Mouse (Mus musculus) hindbrain, embryonic 12.5 days (tissue): Measurements from ENCODE around the gene Atp8a2. TPM values are rescaled to one million over a fixed set of nuclear protein-coding genes. Genes with fewer than 3 reads are reported as not detected.
"Not testable (repeated sequence)": the region's sequence is repeated elsewhere in the genome, so short reads cannot be mapped to it uniquely, and the experiment has no call there.

ENCODE experiments used
- ATAC-seq: fragments of 200-750 bp; cut with Nextera tagmentation; 2 replicates; pipeline ENCODE4 v1.8.0; 2017; ENCODE audit warnings: moderate TSS enrichment; ENCODE audit not compliant: low FRiP score
- H3K27ac ChIP-seq: fragments of 300-500 bp; sonication (generic); 2 replicates; pipeline ENCODE4 v1.5.1; 2016; ENCODE audit warnings: mild to moderate bottlenecking
- H3K27me3 ChIP-seq: fragments of 300-500 bp; sonication (generic); 2 replicates; pipeline ENCODE4 v1.6.1; 2016; ENCODE audit warnings: mild to moderate bottlenecking
- H3K36me3 ChIP-seq: fragments of 300-500 bp; sonication (generic); 2 replicates; pipeline ENCODE4 v1.6.1; 2016; ENCODE audit warnings: mild to moderate bottlenecking
- H3K4me1 ChIP-seq: fragments of 300-500 bp; sonication (generic); 2 replicates; pipeline ENCODE4 v1.6.1; 2016
- H3K4me2 ChIP-seq: fragments of 300-500 bp; sonication (generic); replicated peaks from 2 replicates; pipeline ENCODE4 v1.6.1; 2016; ENCODE audit warnings: mild to moderate bottlenecking
- H3K4me3 ChIP-seq: fragments of 300-500 bp; sonication (generic); 2 replicates; pipeline ENCODE4 v1.5.1; 2016; ENCODE audit warnings: mild to moderate bottlenecking
- H3K9ac ChIP-seq: fragments of 300-500 bp; sonication (generic); 2 replicates; pipeline ENCODE4 v1.6.1; 2016; ENCODE audit warnings: mild to moderate bottlenecking, moderate library complexity
- H3K9me3 ChIP-seq: fragments of 300-500 bp; sonication (generic); replicated peaks from 2 replicates; pipeline ENCODE4 v1.6.1; 2016; ENCODE audit warnings: mild to moderate bottlenecking
- WGBS: fragments of 180-500 bp; shearing (Covaris S2); methylation state at CpG from one replicate; pipeline ENCODE4 v1.1.7; 2016; 5-methylcytosine and 5-hydroxymethylcytosine counted together
- polyA plus RNA-seq: library from polyadenylated mRNA; unstranded; fragments of >200 nt; fragmentation: Nextera tagmentation; extraction: Ambion mirVana; gene quantifications from 2 replicates; pipeline ENCODE4 v1.2.1, GENCODE M21; 2016

Gene Atp8a2
- polyA plus RNA-seq, 1 experiment from 2014 or later: 20.7 TPM

DNA sequence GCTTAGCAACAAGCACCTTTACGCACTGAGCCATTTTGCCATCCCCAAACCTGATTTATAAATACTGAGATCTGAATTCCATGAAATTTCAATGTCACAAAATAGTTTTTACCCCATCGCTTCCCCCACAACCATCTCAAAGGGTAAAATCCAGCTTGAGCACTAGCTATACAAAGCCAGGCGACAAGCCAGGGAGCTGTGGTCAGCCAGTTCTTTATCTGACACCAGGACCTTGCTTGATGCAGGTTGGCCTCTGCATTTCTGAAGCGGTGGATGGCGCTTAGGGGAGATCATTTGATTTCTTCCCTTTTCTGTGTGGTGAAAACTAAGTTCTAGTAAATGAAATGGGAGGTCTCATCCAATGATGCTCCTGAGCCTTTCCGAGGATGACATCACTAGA lies 564.9 kb downstream of the Atp8a2 start:
- Histone ChIP-seq H3K9ac (no peak overlapping the region), H3K27me3 (peaks cover 11% of the 10 kb centered on the region), H3K4me3 (no peak overlapping the region), H3K9me3 (no peaks in the 10 kb centered on the region), H3K36me3 (0 out of 2 replicates have a peak, but pooled peaks cover 2% of the 10 kb centered on the region), H3K4me1 (peaks cover 14% of the 10 kb centered on the region), H3K4me2 (no peak overlapping the region), H3K27ac (no peak overlapping the region)
- WGBS: 94% methylated on average over 6 of the region's 6 CpGs
- no peak for ATAC-seq

- ATAC-seq: no peak
- WGBS: 85% methylated on average over 9 of the region's 9 CpGs
- H3K27me3 ChIP-seq: peaks cover 17% of the 10 kb centered on the region
Measured at GRCm38 (mm10) chr14:59630096-59630495, 566.9 kb downstream of the Atp8a2 start.

DNA sequence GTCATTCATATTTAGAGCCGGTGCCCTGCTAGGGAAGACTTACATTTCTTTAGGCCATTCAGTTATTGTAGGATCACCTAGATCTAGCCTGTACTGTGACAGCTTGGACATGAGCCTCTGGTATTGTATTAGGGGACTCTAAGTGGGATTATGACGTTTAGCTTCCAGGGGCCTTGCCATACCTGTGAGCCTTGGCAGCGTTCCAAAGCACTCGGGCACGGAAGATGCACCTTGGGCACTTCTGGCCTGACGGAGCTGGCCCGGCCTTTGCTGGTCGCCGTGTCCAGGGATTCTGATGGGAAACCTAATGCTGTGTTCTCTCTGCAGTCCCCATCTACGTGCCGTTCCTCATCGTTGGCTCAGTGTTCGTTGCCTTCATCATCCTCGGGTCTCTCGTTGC lies 567.7 kb downstream of the Atp8a2 start:
- Histone ChIP-seq H3K4me2 (no peak overlapping the region), H3K9ac (no peak overlapping the region), H3K27ac (no peak overlapping the region), H3K36me3 (0 out of 2 replicates have a peak, but pooled peaks cover 2% of the 10 kb centered on the region), H3K9me3 (no peaks in the 10 kb centered on the region), H3K4me3 (no peak overlapping the region), H3K27me3 (peaks cover 22% of the 10 kb centered on the region), H3K4me1 (peaks cover 35% of the 10 kb centered on the region)
- 89% methylated on average over 15 of the region's 15 CpGs for WGBS
- no peak for ATAC-seq

More at GRCm38 (mm10) chr14:59630096-59630495, 566.9 kb downstream of the Atp8a2 start:
- H3K9me3 ChIP-seq: no peaks in the 10 kb centered on the region
- 0 out of 2 replicates have a peak, but pooled peaks cover 2% of the 10 kb centered on the region for H3K36me3 ChIP-seq
- H3K9ac ChIP-seq: no peak overlapping the region
- no peak overlapping the region for H3K27ac ChIP-seq
- no peak overlapping the region for H3K4me2 ChIP-seq
- H3K4me1 ChIP-seq: peaks cover 29% of the 10 kb centered on the region
- H3K4me3 ChIP-seq: no peak overlapping the region

- Histone ChIP-seq H3K9me3 (no peaks in the 10 kb centered on the region), H3K36me3 (0 out of 2 replicates have a peak, but pooled peaks cover 2% of the 10 kb centered on the region), H3K27me3 (peaks cover 34% of the 10 kb centered on the region), H3K4me3 (peak overlapping the region; percentile 60), H3K9ac (peak overlapping the region; percentile 45), H3K27ac (peak overlapping the region; percentile 48), H3K4me1 (peaks cover 35% of the 10 kb centered on the region), H3K4me2 (peak overlapping the region; percentile 67)
- WGBS: 44% methylated on average over 7 of the region's 7 CpGs
- no peak for ATAC-seq
Measured at GRCm38 (mm10) chr14:59627823-59628222, 569.2 kb downstream of the Atp8a2 start.

DNA sequence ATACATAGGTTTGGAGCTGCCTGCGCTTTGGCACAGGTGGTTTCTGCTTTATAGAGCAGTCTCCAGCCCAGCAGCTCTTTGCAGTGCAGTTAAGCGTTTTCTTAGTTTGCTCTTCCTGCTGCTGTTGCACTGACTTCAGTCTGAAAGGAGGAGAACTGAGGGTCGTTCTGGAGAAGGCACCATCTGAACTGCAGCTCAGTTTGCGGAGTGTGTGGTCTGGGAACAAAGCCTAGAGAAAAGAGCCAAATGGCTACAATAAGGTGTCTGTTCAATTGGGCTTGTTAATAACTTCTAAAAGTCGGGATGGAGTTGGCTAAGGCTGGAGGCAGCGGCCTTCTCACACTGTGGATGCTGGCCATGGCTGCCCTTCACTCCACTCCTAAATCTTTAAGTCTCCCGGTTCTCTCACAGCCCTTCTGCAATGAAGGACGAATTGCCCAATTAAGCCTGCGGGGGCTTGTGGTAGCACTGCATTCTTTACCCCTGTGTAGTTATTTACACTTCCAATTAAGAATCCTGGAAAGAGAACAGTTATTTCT lies 569.8 kb downstream of the Atp8a2 start:
- peaks cover 35% of the 10 kb centered on the region for H3K4me1 ChIP-seq
- H3K27me3 ChIP-seq: peaks cover 38% of the 10 kb centered on the region
- H3K4me3 ChIP-seq: peak overlapping the region; percentile 60
- 36% methylated on average over 9 of the region's 9 CpGs for WGBS
- H3K27ac ChIP-seq: peak overlapping the region; percentile 12; the same call in 1 of the 2 replicates
- ATAC-seq: no peak
- no peaks in the 10 kb centered on the region for H3K9me3 ChIP-seq
- peak overlapping the region; percentile 70 for H3K9ac ChIP-seq
- H3K4me2 ChIP-seq: peak overlapping the region; percentile 67
- H3K36me3 ChIP-seq: 0 out of 2 replicates have a peak, but pooled peaks cover 2% of the 10 kb centered on the region

GRCm38 (mm10) chr14:59626711-59627110 lies 570.3 kb downstream of the Atp8a2 start:
- H3K27me3 ChIP-seq: peaks cover 42% of the 10 kb centered on the region
- H3K4me1 ChIP-seq: peaks cover 35% of the 10 kb centered on the region
- H3K27ac ChIP-seq: no peak overlapping the region; the same call in 1 of the 2 replicates
- ATAC-seq: no peak
- H3K4me3 ChIP-seq: peak overlapping the region; percentile 60
- H3K4me2 ChIP-seq: peak overlapping the region; percentile 67
- no peaks in the 10 kb centered on the region for H3K9me3 ChIP-seq
- 35% methylated on average over 8 of the region's 8 CpGs for WGBS
- 0 out of 2 replicates have a peak, but pooled peaks cover 2% of the 10 kb centered on the region for H3K36me3 ChIP-seq
- peak overlapping the region; percentile 70 for H3K9ac ChIP-seq

GRCm38 (mm10) chr14:59625806-59626364 lies 571.1 kb downstream of the Atp8a2 start:
- H3K9me3 ChIP-seq: no peaks in the 10 kb centered on the region
- peak overlapping the region; percentile 70 for H3K9ac ChIP-seq
- H3K4me2 ChIP-seq: peak overlapping the region; percentile 67
- H3K36me3 ChIP-seq: 0 out of 2 replicates have a peak, but pooled peaks cover 2% of the 10 kb centered on the region
- WGBS: under 1% methylated on average over 51 of the region's 51 CpGs
- ATAC-seq: peak; percentile 68
- peak overlapping the region; percentile 60 for H3K4me3 ChIP-seq
- H3K4me1 ChIP-seq: peaks cover 35% of the 10 kb centered on the region
- peaks cover 42% of the 10 kb centered on the region for H3K27me3 ChIP-seq
- H3K27ac ChIP-seq: peak overlapping the region; percentile 82

DNA sequence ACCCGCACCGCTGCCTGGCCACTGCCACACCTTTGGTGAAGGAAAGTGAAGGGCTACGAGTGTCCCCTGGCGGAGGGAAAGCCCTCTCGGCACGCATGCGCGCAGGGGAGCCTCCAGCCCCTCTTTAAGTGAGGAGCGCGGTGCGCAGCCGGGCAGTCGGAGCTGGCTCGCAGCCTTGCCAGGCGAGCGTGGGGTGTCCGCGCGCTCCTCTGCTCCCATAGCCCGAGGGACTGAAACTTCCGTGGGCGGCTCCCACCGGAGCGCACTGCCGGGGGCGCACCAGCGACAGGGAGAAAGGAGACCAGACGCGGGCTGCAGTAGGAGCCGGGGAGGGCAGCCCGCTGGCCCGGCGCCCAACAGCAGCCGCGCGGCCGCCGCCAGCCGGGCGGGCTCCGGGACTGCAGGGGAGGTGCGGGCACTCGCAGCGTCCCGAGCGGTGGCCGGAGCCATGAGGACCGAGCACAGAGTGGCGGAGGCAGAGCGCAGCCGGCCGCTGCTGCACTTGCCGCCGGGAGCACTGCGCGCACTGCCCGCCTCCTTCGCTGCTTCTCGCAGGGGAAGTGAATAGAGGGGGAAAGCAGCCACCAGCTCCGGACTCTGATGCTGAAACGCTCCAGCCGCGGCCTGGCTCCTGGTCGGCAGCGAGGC lies 571.7 kb downstream of the Atp8a2 start, which contains the start of gene Shisa2:
Gene Shisa2, plus strand, starts transcription at position 151 of the 648 bp plus-strand sequence.
- Histone ChIP-seq H3K9me3 (no peaks in the 10 kb centered on the region), H3K4me3 (peak within 1 kb of the TSS; percentile 60), H3K4me1 (peaks cover 35% of the 10 kb centered on the region), H3K27ac (peak within 1 kb of the TSS; percentile 82), H3K27me3 (peaks cover 42% of the 10 kb centered on the region), H3K4me2 (peak within 1 kb of the TSS; percentile 67), H3K36me3 (0 out of 2 replicates have a peak, but pooled peaks cover 2% of the 10 kb centered on the region), H3K9ac (peak within 1 kb of the TSS; percentile 70)
- ATAC-seq: peak; percentile 92
- under 1% methylated on average over 60 of the region's 65 CpGs for WGBS

DNA sequence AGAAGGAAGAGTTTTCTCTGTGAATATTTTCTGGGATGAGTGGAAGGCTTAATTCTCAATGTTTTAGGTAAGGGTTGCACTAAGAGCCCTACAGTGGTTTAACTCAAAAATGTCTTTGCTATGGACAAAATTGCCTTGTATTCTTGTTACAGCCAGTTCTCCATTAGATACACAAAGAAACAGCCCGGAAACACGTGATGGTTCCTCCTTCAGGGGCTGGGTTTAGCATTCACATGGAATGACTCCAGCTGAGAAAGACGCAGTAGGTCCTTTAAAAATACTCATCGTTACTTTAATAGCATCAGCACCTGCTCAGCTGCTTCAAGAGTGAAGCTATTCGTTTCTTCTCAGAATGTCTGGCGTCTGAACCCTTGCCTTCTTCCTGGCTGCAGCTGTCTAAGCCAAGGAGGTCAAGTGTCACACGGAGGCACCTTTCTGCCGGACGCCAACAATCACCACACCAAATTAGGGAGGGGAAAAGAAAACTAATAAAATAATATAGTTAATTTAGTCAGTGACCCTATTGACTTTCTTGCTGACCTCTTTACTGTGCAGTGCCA lies 572.6 kb downstream of the Atp8a2 start:
- H3K9ac ChIP-seq: no peak overlapping the region
- H3K27ac ChIP-seq: no peak overlapping the region
- H3K36me3 ChIP-seq: no peaks in the 10 kb centered on the region
- ATAC-seq: no peak
- no peaks in the 10 kb centered on the region for H3K9me3 ChIP-seq
- H3K4me2 ChIP-seq: peak overlapping the region; percentile 67; the same call in 1 of the 2 replicates
- 39% methylated on average over 9 of the region's 9 CpGs for WGBS
- no peak overlapping the region for H3K4me3 ChIP-seq
- H3K4me1 ChIP-seq: peaks cover 34% of the 10 kb centered on the region
- peaks cover 42% of the 10 kb centered on the region for H3K27me3 ChIP-seq

DNA sequence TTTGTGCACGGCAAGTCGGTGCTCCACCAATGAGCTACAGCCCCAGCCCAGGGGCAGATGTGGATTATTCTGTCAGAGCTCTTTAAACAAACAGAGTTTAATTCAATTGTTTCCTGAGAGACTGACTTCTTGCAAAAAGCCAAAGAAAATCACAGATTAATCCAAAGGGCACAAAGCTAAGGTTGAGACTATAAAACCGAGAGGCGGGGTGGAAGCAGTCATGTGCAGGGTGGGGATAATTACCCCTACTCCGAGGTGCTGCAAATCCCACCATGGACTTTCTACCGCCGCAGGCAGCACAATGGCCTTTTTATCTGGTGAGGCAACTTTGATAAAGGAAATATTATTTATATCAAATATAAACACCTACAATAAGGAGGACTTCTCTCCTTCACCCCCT lies 580.2 kb downstream of the Atp8a2 start:
- Histone ChIP-seq H3K27ac (no peak overlapping the region), H3K36me3 (no peaks in the 10 kb centered on the region), H3K4me2 (no peak overlapping the region), H3K4me1 (no peaks in the 10 kb centered on the region), H3K9ac (no peak overlapping the region), H3K9me3 (no peaks in the 10 kb centered on the region), H3K27me3 (no peaks in the 10 kb centered on the region), H3K4me3 (no peak overlapping the region)
- 70% methylated on average over 7 of the region's 7 CpGs for WGBS
- ATAC-seq: no peak

- H3K4me2 ChIP-seq, H3K9ac ChIP-seq, ATAC-seq, H3K9me3 ChIP-seq, H3K4me3 ChIP-seq, H3K27ac ChIP-seq, H3K27me3 ChIP-seq, H3K36me3 ChIP-seq, H3K4me1 ChIP-seq: not testable (repeated sequence)
- WGBS: 87% methylated on average over 3 of the region's 3 CpGs
Measured at GRCm38 (mm10) chr14:59614149-59614548, 582.8 kb downstream of the Atp8a2 start.

GRCm38 (mm10) chr14:59612920-59613625 lies 583.9 kb downstream of the Atp8a2 start:
- no peak overlapping the region for H3K27ac ChIP-seq
- no peak overlapping the region for H3K9ac ChIP-seq
- no peak for ATAC-seq
- H3K4me2 ChIP-seq: no peak overlapping the region
- WGBS: 58% methylated on average over 14 of the region's 14 CpGs
- no peaks in the 10 kb centered on the region for H3K36me3 ChIP-seq
- no peaks in the 10 kb centered on the region for H3K4me1 ChIP-seq
- no peaks in the 10 kb centered on the region for H3K9me3 ChIP-seq
- H3K4me3 ChIP-seq: no peak overlapping the region
- H3K27me3 ChIP-seq: no peaks in the 10 kb centered on the region
